Mouse (Mus musculus) neural tube, embryonic 12.5 days (tissue): ENCODE data around the gene Tex33. TPM values are rescaled to one million over a fixed set of nuclear protein-coding genes. Genes with fewer than 3 reads are reported as not detected.

Experiments
- ATAC-seq: fragments of 200-750 bp; cut with Nextera tagmentation; 2 replicates; pipeline ENCODE4 v1.8.0; 2017; ENCODE audit warnings: low read depth, mild to moderate bottlenecking, moderate TSS enrichment, moderate library complexity; ENCODE audit not compliant: low FRiP score
- H3K27ac ChIP-seq: fragments of 300-500 bp; sonication (generic); 2 replicates; pipeline ENCODE4 v1.5.1; 2016
- H3K27me3 ChIP-seq: fragments of 300-500 bp; sonication (generic); replicated peaks from 2 replicates; pipeline ENCODE4 v1.6.1; 2016; ENCODE audit warnings: mild to moderate bottlenecking
- H3K36me3 ChIP-seq: fragments of 300-500 bp; sonication (generic); 2 replicates; pipeline ENCODE4 v1.6.1; 2016; ENCODE audit warnings: mild to moderate bottlenecking
- H3K4me1 ChIP-seq: fragments of 300-500 bp; sonication (generic); 2 replicates; pipeline ENCODE4 v1.6.1; 2016
- H3K4me2 ChIP-seq: fragments of 300-500 bp; sonication (generic); replicated peaks from 2 replicates; pipeline ENCODE4 v1.6.1; 2016; ENCODE audit warnings: mild to moderate bottlenecking
- H3K4me3 ChIP-seq: fragments of 300-500 bp; sonication (generic); 2 replicates; pipeline ENCODE4 v1.5.1; 2016
- H3K9ac ChIP-seq: fragments of 300-500 bp; sonication (generic); 2 replicates; pipeline ENCODE4 v1.6.1; 2016; ENCODE audit warnings: mild to moderate bottlenecking
- H3K9me3 ChIP-seq: fragments of 300-500 bp; sonication (generic); 2 replicates; pipeline ENCODE4 v1.6.1; 2016; ENCODE audit warnings: mild to moderate bottlenecking
- WGBS: fragments of 180-500 bp; shearing (Covaris S2); methylation state at CpG from one replicate; pipeline ENCODE4 v1.1.7; 2016; 5-methylcytosine and 5-hydroxymethylcytosine counted together
- polyA plus RNA-seq: library from polyadenylated mRNA; unstranded; fragments of >200 nt; fragmentation: Nextera tagmentation; extraction: Ambion mirVana; gene quantifications from 2 replicates; pipeline ENCODE4 v1.2.1, GENCODE M21; 2016

The Tex33 gene
- not detected in 2 replicates for polyA plus RNA-seq

DNA sequence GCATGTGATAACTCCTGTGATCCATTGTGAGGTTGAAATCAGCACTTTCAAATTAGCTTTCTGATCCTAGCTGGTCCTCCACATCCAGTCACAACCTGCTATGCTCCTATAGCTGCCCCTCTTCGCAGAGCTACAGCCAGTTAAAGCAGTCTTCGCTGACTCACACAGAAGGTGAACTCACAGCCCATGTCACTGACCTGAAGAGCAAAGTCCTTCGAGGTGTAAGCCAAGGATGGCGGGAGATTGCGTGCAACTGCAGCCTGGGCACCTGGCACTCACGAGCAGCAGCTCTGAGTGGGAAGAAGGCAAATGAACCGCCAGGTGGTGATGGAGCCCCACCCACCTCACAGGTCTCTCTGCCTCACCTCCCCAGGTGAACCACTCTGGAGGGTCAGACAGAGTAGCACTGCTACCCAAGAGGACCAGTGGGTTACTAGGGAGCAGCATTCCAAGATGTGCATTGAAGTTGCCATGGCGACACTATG is at the start of gene Tex33:
TSS of gene Tex33 (minus strand) at position 435 of the 485 bp plus-strand sequence.
- no peak within 1 kb of the TSS for H3K9ac ChIP-seq
- no peak within 1 kb of the TSS for H3K4me2 ChIP-seq
- WGBS, result 84% methylated on average over 8 of the region's 8 CpGs
- no peak for ATAC-seq
- no peak within 1 kb of the TSS for H3K27ac ChIP-seq
- no peaks in the 10 kb centered on the region for H3K9me3 ChIP-seq
- H3K4me3 ChIP-seq, result no peak within 1 kb of the TSS
- no peaks in the 10 kb centered on the region for H3K4me1 ChIP-seq
- no peaks in the 10 kb centered on the region for H3K27me3 ChIP-seq
- no peaks in the 10 kb centered on the region for H3K36me3 ChIP-seq

- Histone ChIP-seq H3K4me3 (no peak overlapping the region), H3K9me3 (no peaks in the 10 kb centered on the region), H3K9ac (no peak overlapping the region), H3K4me1 (peaks cover 6% of the 10 kb centered on the region), H3K27me3 (no peaks in the 10 kb centered on the region), H3K27ac (no peak overlapping the region), H3K36me3 (no peaks in the 10 kb centered on the region), H3K4me2 (no peak overlapping the region)
- ATAC-seq, result no peak
- WGBS, result 61% methylated on average over 6 of the region's 6 CpGs
Observed at GRCm38 (mm10) chr15:78443857-78444256, 48.1 kb upstream of the Tex33 start.

- Histone ChIP-seq H3K9me3 (no peaks in the 10 kb centered on the region), H3K27ac (no peak overlapping the region), H3K27me3 (0 out of 2 replicates have a peak, but pooled peaks cover 4% of the 10 kb centered on the region), H3K36me3 (no peaks in the 10 kb centered on the region; the same call in 1 of the 2 replicates), H3K4me3 (no peak overlapping the region), H3K4me2 (no peak overlapping the region), H3K9ac (no peak overlapping the region), H3K4me1 (peaks cover 15% of the 10 kb centered on the region)
- no peak for ATAC-seq
- 90% methylated on average over 19 of the region's 19 CpGs for WGBS
Observed at GRCm38 (mm10) chr15:78442231-78442630, 46.5 kb upstream of the Tex33 start.

GRCm38 (mm10) chr15:78438973-78439372 is 43.3 kb upstream of the Tex33 start:
- Histone ChIP-seq H3K4me1 (peaks cover 48% of the 10 kb centered on the region), H3K9ac (no peak overlapping the region), H3K9me3 (no peaks in the 10 kb centered on the region), H3K4me3 (no peak overlapping the region), H3K27me3 (0 out of 2 replicates have a peak, but pooled peaks cover 6% of the 10 kb centered on the region), H3K4me2 (no peak overlapping the region), H3K27ac (no peak overlapping the region), H3K36me3 (peaks cover 13% of the 10 kb centered on the region)
- 57% methylated on average over 9 of the region's 9 CpGs for WGBS
- no peak for ATAC-seq

GRCm38 (mm10) chr15:78438505-78438904 is 42.8 kb upstream of the Tex33 start:
- Histone ChIP-seq H3K9ac (no peak overlapping the region), H3K4me3 (no peak overlapping the region), H3K4me2 (no peak overlapping the region), H3K9me3 (no peaks in the 10 kb centered on the region), H3K27me3 (0 out of 2 replicates have a peak, but pooled peaks cover 6% of the 10 kb centered on the region), H3K36me3 (peaks cover 18% of the 10 kb centered on the region), H3K27ac (no peak overlapping the region), H3K4me1 (peaks cover 49% of the 10 kb centered on the region)
- WGBS, result 52% methylated on average over 8 of the region's 8 CpGs
- no peak for ATAC-seq

DNA sequence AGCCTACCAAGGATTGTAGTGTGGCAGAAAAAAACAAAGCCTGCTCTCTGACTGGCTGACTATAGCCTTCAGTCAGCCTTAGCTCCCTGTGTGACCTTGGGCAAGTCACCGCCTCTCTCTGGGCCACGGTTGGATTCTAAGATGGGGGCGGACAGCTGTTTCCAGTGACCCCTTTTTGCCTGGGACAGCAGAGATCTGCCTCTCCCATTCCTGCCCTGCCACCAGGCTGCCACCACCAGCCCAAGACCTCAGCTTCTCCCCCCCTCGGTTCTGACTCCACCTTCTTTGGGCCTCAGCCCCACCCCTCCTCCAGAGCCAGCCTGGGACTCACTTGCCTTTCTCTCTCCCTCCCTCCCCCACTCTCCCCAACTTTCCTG is 42.3 kb upstream of the Tex33 start:
- Histone ChIP-seq H3K9me3 (no peaks in the 10 kb centered on the region), H3K4me1 (peaks cover 47% of the 10 kb centered on the region), H3K4me3 (no peak overlapping the region), H3K36me3 (peaks cover 23% of the 10 kb centered on the region), H3K4me2 (peak overlapping the region; percentile 61; the same call in 1 of the 2 replicates), H3K9ac (no peak overlapping the region), H3K27me3 (0 out of 2 replicates have a peak, but pooled peaks cover 6% of the 10 kb centered on the region), H3K27ac (no peak overlapping the region)
- WGBS, result 44% methylated on average over 4 of the region's 4 CpGs
- no peak for ATAC-seq

- peak overlapping the region; percentile 53 for H3K9ac ChIP-seq
- ATAC-seq, result peak; percentile 3
- 17% methylated on average over 23 of the region's 23 CpGs for WGBS
- H3K27ac ChIP-seq, result peak overlapping the region; percentile 42; the same call in 1 of the 2 replicates
- H3K4me3 ChIP-seq, result peak overlapping the region; percentile 11; the same call in 1 of the 2 replicates
- no peaks in the 10 kb centered on the region for H3K9me3 ChIP-seq
- 0 out of 2 replicates have a peak, but pooled peaks cover 6% of the 10 kb centered on the region for H3K27me3 ChIP-seq
- H3K4me2 ChIP-seq, result peak overlapping the region; percentile 61
- H3K4me1 ChIP-seq, result peaks cover 47% of the 10 kb centered on the region
- H3K36me3 ChIP-seq, result peaks cover 27% of the 10 kb centered on the region
Observed at GRCm38 (mm10) chr15:78437237-78438017, 41.7 kb upstream of the Tex33 start.

- Histone ChIP-seq H3K4me3 (peak overlapping the region; percentile 11; the same call in 1 of the 2 replicates), H3K27ac (peak overlapping the region; percentile 42; the same call in 1 of the 2 replicates), H3K4me2 (peak overlapping the region; percentile 61), H3K36me3 (peaks cover 35% of the 10 kb centered on the region), H3K9ac (peak overlapping the region; percentile 53), H3K4me1 (peaks cover 47% of the 10 kb centered on the region), H3K9me3 (no peaks in the 10 kb centered on the region), H3K27me3 (0 out of 2 replicates have a peak, but pooled peaks cover 6% of the 10 kb centered on the region)
- 6% methylated on average over 32 of the region's 32 CpGs for WGBS
- ATAC-seq, result peak; percentile 58
Observed at GRCm38 (mm10) chr15:78436380-78437192, 40.9 kb upstream of the Tex33 start.

DNA sequence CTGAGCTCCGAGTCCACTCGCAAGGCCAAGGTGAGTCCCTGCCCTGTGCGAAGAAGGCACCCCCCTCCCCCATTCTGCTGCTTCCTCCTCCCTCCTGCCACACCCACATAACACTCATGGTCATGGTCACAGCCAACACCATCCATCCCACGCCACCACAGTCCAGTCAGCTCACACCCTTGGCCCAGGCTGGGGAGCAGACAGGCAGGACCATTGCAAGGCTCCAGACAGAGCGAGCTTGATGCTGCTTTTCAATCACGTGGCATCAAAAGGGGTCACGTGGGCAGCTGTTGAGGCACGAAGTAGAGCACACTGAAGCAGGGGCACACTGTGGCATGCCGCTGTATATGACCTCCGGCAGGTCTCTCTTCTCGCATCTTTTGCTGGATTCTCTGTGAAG is 40.0 kb upstream of the Tex33 start:
- no peak overlapping the region for H3K27ac ChIP-seq
- H3K4me1 ChIP-seq, result peaks cover 44% of the 10 kb centered on the region
- peaks cover 44% of the 10 kb centered on the region for H3K36me3 ChIP-seq
- no peak for ATAC-seq
- H3K4me2 ChIP-seq, result no peak overlapping the region
- no peaks in the 10 kb centered on the region for H3K9me3 ChIP-seq
- 0 out of 2 replicates have a peak, but pooled peaks cover 6% of the 10 kb centered on the region for H3K27me3 ChIP-seq
- 80% methylated on average over 11 of the region's 11 CpGs for WGBS
- H3K4me3 ChIP-seq, result no peak overlapping the region
- H3K9ac ChIP-seq, result no peak overlapping the region

GRCm38 (mm10) chr15:78434896-78435520 is 39.3 kb upstream of the Tex33 start:
- peaks cover 48% of the 10 kb centered on the region for H3K36me3 ChIP-seq
- no peak overlapping the region for H3K4me3 ChIP-seq
- WGBS, result 21% methylated on average over 6 of the region's 6 CpGs
- 0 out of 2 replicates have a peak, but pooled peaks cover 6% of the 10 kb centered on the region for H3K27me3 ChIP-seq
- peaks cover 49% of the 10 kb centered on the region for H3K4me1 ChIP-seq
- ATAC-seq, result no peak; the same call in 1 of the 2 replicates
- no peaks in the 10 kb centered on the region for H3K9me3 ChIP-seq
- H3K4me2 ChIP-seq, result no peak overlapping the region
- no peak overlapping the region for H3K27ac ChIP-seq
- no peak overlapping the region for H3K9ac ChIP-seq

DNA sequence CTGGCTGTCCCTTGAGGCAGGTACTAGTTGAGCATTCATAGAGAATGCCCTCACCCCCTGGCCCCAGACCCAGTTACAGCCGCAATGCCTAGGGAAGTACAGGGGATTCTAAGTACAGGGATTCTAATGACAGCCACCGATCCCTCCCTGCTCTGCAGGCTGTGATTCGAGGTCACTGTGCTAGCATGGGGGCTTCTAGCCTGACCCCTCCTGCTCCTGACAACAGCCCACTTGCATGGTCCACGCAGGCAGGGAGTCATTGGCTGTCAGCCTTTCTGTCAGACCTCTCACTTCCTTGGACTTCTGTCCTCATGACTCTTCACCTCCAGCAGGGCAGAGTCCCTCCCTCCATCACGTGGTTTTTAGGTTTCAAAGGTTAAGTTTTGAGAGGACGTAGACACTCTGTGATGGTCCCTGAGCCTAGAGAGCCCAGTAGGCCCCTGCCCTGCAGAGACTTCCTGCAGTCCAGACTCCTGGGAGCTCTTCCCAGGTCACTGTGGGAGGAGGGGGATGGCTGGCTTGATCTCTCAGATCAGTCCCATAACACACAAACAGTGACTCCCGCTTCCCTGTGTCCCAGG is 35.9 kb upstream of the Tex33 start:
- 83% methylated on average over 7 of the region's 7 CpGs for WGBS
- Histone ChIP-seq H3K9me3 (no peaks in the 10 kb centered on the region), H3K4me1 (peaks cover 49% of the 10 kb centered on the region), H3K9ac (no peak overlapping the region), H3K4me3 (no peak overlapping the region), H3K4me2 (no peak overlapping the region), H3K36me3 (peaks cover 48% of the 10 kb centered on the region), H3K27ac (no peak overlapping the region), H3K27me3 (no peaks in the 10 kb centered on the region)
- no peak for ATAC-seq
